Mouse (Mus musculus): ENCODE results near the gene Eef1a1. TPM values are rescaled to one million over a fixed set of nuclear protein-coding genes. Genes with fewer than 3 reads are reported as not detected.
A peak's percentile ranks its signal among the peaks of the same experiment; 100 is the strongest.

The Eef1a1 gene
- polyA plus RNA-seq (2012; rRNA removed) = 2,003 and 2,102 TPM in 2 replicates

DNA sequence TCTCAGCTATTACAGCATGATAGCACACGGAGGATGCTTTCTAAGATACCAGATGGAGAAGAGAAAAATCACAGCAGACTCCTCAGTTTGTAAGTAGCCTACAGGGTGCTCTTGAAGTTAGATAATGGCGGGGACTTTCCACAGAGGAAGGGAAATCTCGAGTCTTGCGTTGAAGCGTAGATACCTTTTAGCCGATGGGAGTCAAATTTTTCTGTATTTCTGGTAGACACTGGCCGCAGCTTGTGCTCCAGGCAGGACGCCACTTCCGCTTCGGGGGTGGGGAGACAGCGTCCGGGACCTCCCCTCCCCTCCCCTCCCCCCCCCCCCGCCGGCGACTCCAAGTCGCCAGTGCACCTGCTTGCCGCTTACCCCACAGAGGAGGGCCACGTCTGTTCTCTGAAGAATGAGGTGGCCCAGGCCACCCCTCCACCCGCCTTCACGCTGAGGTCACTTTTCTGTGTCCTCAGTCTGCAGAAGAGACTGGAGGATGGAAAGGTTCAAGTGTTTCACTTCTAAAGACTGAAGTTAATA lies at the start of gene Eef1a1:
Gene Eef1a1 (minus strand): TSS at position 262 of the 531 bp plus-strand sequence.
- H3K27ac ChIP-seq (ENCODE audit: control insufficient read depth, insufficient read depth, low read depth, low read length) = no peak within 1 kb of the TSS
- no peak for TF ChIP-seq POLR2A (IDR thresholded peaks at IDR 0.05; ENCODE audit: control insufficient read depth, low read depth, low read length)
- no peak for TF ChIP-seq CTCF (IDR thresholded peaks at IDR 0.05; ENCODE audit: control insufficient read depth, insufficient read depth, insufficient replicate concordance, low read depth, low read length)

DNA sequence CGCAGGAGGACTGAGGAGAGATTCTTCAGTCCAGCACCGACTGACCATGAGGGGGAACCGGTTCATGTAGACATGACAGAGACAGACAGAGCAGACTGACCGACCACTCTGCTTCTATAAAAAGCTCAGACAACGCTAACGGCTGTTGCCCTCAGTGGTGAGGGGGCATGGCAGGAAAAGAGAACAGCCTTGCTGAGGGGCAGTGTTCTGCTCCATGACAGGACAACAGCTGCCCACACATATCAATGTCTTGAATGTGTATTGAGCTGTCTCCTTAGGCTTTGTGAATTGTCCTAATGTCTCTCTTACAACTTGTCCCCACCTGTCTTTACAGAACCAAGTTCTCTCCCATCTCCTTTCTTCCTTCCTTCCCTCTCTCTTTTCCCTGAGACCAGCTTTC lies 49.5 kb upstream of the Eef1a1 start:
- Histone ChIP-seq H3K4me3 (ENCODE audit: control insufficient read depth, low read depth, low read length) (no peak overlapping the region), H3K27ac (ENCODE audit: control insufficient read depth, insufficient read depth, low read depth, low read length) (no peak overlapping the region), H3K27me3 (ENCODE audit: control insufficient read depth, insufficient read depth, low read length) (no peaks in the 10 kb centered on the region), H3K4me1 (ENCODE audit: control insufficient read depth, insufficient read depth, low read length) (no peaks in the 10 kb centered on the region), H3K36me3 (ENCODE audit: control insufficient read depth, insufficient read depth, low read length) (no peaks in the 10 kb centered on the region)
- TF ChIP-seq CTCF (IDR thresholded peaks at IDR 0.05; ENCODE audit: control insufficient read depth, insufficient read depth, insufficient replicate concordance, low read depth, low read length) (no peak), POLR2A (IDR thresholded peaks at IDR 0.05; ENCODE audit: control insufficient read depth, low read depth, low read length) (no peak)

More for the DNA sequence above, at the start of gene Eef1a1:
- Histone ChIP-seq H3K27me3 (ENCODE audit: control insufficient read depth, insufficient read depth, low read length) (no peaks in the 10 kb centered on the region), H3K4me3 (ENCODE audit: control insufficient read depth, low read depth, low read length) (peak within 1 kb of the TSS; percentile 56), H3K36me3 (ENCODE audit: control insufficient read depth, insufficient read depth, low read length) (no peaks in the 10 kb centered on the region), H3K4me1 (ENCODE audit: control insufficient read depth, insufficient read depth, low read length) (no peaks in the 10 kb centered on the region)

DNA sequence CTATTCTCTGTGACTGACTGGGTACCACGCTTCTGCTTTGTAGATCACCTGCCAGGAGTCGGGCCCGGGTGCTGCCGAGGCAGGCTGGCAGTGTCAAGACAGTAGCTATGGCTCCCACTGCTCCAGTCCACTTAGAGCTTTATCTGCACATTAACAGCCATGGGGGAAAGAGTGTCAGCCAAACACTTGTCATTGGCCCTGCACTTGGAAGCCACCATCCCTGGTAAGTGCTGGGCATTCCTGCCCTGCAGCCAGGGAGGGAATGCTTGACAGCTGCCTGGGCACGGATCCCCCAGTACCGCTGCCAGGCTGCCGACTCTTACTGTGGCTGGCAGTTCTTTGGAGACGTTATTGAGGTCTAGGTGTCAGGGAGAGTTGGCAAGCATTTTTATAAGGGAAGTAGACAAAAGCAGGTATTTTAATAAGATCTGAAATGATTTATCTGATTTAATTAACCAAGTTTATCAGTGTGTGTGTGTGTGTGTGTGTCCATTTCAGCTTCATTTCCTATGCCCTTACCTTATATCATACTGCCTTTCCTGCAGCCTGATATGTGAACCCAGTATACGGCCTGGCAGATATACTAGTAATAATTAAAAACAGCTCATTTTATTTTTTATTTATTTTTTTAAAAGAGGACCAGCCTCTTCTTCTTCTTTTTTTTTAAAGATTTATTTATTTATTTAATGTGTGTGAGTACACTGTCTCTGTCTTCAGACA lies 48.4 kb upstream of the Eef1a1 start:
- TF ChIP-seq CTCF (IDR thresholded peaks at IDR 0.05; ENCODE audit: control insufficient read depth, insufficient read depth, insufficient replicate concordance, low read depth, low read length) (no peak), POLR2A (IDR thresholded peaks at IDR 0.05; ENCODE audit: control insufficient read depth, low read depth, low read length) (no peak)
- H3K27ac ChIP-seq (ENCODE audit: control insufficient read depth, insufficient read depth, low read depth, low read length) = no peak overlapping the region
- no peaks in the 10 kb centered on the region for H3K27me3 ChIP-seq (ENCODE audit: control insufficient read depth, insufficient read depth, low read length)
- H3K36me3 ChIP-seq (ENCODE audit: control insufficient read depth, insufficient read depth, low read length) = no peaks in the 10 kb centered on the region
- H3K4me3 ChIP-seq (ENCODE audit: control insufficient read depth, low read depth, low read length) = no peak overlapping the region
- H3K4me1 ChIP-seq (ENCODE audit: control insufficient read depth, insufficient read depth, low read length) = no peaks in the 10 kb centered on the region

DNA sequence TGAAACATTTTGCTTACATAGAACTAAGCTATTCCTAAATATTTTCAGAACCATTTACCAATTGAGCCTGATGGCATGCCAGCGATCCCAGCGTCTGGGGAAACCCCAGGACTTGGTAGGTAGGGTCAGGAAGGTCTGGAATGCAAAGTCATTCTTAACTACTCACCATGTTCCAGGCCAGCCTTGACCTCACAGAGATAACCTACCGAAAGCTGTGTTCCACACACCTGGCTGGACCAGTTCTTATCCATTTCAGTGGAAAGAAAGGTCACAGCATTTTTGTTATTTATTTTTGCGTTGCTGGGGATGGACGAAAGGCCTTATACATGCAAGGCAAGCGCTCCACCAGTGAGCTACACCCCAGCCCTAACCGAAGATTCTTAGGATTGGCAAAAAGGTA lies 45.7 kb upstream of the Eef1a1 start:
- TF ChIP-seq POLR2A (IDR thresholded peaks at IDR 0.05; ENCODE audit: control insufficient read depth, low read depth, low read length) (no peak), CTCF (IDR thresholded peaks at IDR 0.05; ENCODE audit: control insufficient read depth, insufficient read depth, insufficient replicate concordance, low read depth, low read length) (no peak)
- Histone ChIP-seq H3K27ac (ENCODE audit: control insufficient read depth, insufficient read depth, low read depth, low read length) (no peak overlapping the region), H3K4me3 (ENCODE audit: control insufficient read depth, low read depth, low read length) (no peak overlapping the region), H3K27me3 (ENCODE audit: control insufficient read depth, insufficient read depth, low read length) (no peaks in the 10 kb centered on the region), H3K4me1 (ENCODE audit: control insufficient read depth, insufficient read depth, low read length) (no peaks in the 10 kb centered on the region), H3K36me3 (ENCODE audit: control insufficient read depth, insufficient read depth, low read length) (no peaks in the 10 kb centered on the region)

DNA sequence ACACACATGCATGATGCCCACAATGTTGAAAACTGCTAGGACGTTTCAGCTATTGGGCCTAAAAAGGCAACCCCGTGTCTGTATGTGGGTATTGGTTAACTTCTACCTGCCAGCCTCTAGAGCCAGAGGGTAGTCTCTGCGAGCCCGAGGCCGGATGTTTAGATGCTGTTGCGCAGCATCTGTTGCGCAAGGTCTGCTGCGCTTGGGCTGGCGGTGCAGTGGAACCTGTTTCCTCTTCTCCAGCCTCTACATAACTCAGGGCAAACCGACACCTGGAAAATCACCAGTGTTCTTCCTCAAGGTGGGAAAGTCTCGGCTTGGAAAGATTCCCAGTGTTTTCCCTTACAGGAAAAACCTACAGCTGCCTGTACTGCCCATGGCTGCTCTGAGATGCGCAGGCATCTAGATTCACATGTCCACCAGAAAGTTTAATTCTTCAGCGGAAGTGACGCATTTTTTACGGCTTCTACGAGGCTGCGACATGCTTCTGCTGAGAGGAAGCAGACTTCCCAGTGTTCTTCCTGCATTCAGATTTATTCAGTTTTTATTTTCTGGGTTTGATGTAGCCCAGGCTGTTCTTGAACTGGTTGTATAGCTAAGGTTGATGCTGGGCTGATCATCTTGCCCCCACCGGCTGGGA lies 44.5 kb upstream of the Eef1a1 start:
- Histone ChIP-seq H3K4me3 (ENCODE audit: control insufficient read depth, low read depth, low read length) (no peak overlapping the region), H3K36me3 (ENCODE audit: control insufficient read depth, insufficient read depth, low read length) (no peaks in the 10 kb centered on the region), H3K4me1 (ENCODE audit: control insufficient read depth, insufficient read depth, low read length) (no peaks in the 10 kb centered on the region; the same call in 1 of the 2 replicates), H3K27ac (ENCODE audit: control insufficient read depth, insufficient read depth, low read depth, low read length) (no peak overlapping the region), H3K27me3 (ENCODE audit: control insufficient read depth, insufficient read depth, low read length) (no peaks in the 10 kb centered on the region)
- TF ChIP-seq POLR2A (IDR thresholded peaks at IDR 0.05; ENCODE audit: control insufficient read depth, low read depth, low read length) = no peak
- TF ChIP-seq CTCF (IDR thresholded peaks at IDR 0.05; ENCODE audit: control insufficient read depth, insufficient read depth, insufficient replicate concordance, low read depth, low read length) = no peak

DNA sequence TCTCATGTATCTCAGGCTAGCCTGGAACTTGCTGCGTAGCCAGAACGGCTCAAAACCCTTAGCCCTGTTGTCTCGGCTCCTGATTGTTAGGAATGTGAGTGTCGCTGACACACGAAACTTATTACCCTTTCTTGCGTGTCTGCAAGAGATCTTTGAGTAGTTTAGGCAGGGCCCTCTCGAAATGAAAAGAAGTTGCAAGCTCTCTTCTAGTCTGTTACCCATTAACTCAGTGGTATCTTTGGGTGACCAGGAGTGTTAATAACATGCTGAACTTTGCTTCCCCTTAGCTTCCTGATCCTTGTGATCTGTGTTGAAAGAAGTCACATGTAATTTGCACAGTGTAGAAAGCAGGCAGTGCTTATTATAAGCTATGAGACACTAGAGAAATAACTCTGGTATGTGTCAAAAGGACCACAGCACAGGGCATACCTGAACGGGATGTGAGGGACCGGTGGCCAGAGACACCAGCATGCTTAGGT lies 43.4 kb upstream of the Eef1a1 start:
- TF ChIP-seq POLR2A (IDR thresholded peaks at IDR 0.05; ENCODE audit: control insufficient read depth, low read depth, low read length) (no peak), CTCF (IDR thresholded peaks at IDR 0.05; ENCODE audit: control insufficient read depth, insufficient read depth, insufficient replicate concordance, low read depth, low read length) (no peak)
- Histone ChIP-seq H3K4me1 (ENCODE audit: control insufficient read depth, insufficient read depth, low read length) (peaks cover 2% of the 10 kb centered on the region), H3K27me3 (ENCODE audit: control insufficient read depth, insufficient read depth, low read length) (no peaks in the 10 kb centered on the region), H3K4me3 (ENCODE audit: control insufficient read depth, low read depth, low read length) (no peak overlapping the region), H3K36me3 (ENCODE audit: control insufficient read depth, insufficient read depth, low read length) (no peaks in the 10 kb centered on the region), H3K27ac (ENCODE audit: control insufficient read depth, insufficient read depth, low read depth, low read length) (no peak overlapping the region)

DNA sequence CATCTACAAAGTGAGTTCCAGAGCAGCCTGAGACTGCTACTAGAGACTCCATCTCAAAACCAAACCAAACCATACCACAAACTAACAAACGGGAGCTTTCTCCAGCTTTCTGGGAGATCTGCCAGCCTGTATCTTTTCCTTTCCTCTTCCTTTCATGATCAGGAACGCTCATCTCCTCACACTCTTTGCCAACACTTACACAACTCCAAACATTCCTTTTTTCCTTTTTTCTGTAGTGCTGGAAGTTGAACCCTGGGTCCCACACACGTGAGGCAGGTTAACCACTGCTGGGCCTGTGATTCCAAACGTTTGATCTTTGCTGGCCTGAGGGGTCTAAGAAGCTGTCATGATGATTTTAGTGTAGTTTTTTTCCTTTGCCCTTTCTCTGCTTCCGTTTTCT lies 42.9 kb upstream of the Eef1a1 start:
- Histone ChIP-seq H3K27ac (ENCODE audit: control insufficient read depth, insufficient read depth, low read depth, low read length) (no peak overlapping the region), H3K4me3 (ENCODE audit: control insufficient read depth, low read depth, low read length) (no peak overlapping the region), H3K36me3 (ENCODE audit: control insufficient read depth, insufficient read depth, low read length) (no peaks in the 10 kb centered on the region), H3K27me3 (ENCODE audit: control insufficient read depth, insufficient read depth, low read length) (no peaks in the 10 kb centered on the region), H3K4me1 (ENCODE audit: control insufficient read depth, insufficient read depth, low read length) (peaks cover 7% of the 10 kb centered on the region)
- TF ChIP-seq CTCF (IDR thresholded peaks at IDR 0.05; ENCODE audit: control insufficient read depth, insufficient read depth, insufficient replicate concordance, low read depth, low read length) (no peak), POLR2A (IDR thresholded peaks at IDR 0.05; ENCODE audit: control insufficient read depth, low read depth, low read length) (no peak)

All from testis, adult 2 months (tissue).